Mouse (Mus musculus) MEL (cell line): ENCODE data around the gene Sh2b2. TPM values are rescaled to one million over a fixed set of nuclear protein-coding genes. Genes with fewer than 3 reads are reported as not detected.

Experiments
- CHD2 ChIP-seq: IDR thresholded peaks from 2 replicates; pipeline ENCODE4 v1.6.1; 2011; ENCODE audit warnings: low read length, improper control_type of control experiment
- MYC ChIP-seq: IDR thresholded peaks from 2 replicates; pipeline ENCODE4 v1.6.1; 2011; ENCODE audit warnings: low read depth, mild to moderate bottlenecking, low read length, improper control_type of control experiment, moderate library complexity
- POLR2AphosphoS2 ChIP-seq: IDR thresholded peaks from 2 replicates; pipeline ENCODE4 v1.6.1; 2011; ENCODE audit warnings: low read length, improper control_type of control experiment
- ZNF384 ChIP-seq: IDR thresholded peaks from 2 replicates; pipeline ENCODE4 v1.6.1; 2012; ENCODE audit warnings: low read depth, mild to moderate bottlenecking, inconsistent platforms, low read length, improper control_type of control experiment
- polyA plus RNA-seq, 2 experiments: library from polyadenylated mRNA; stranded (reverse) in 1 of 2; unstranded in 1 of 2; fragments of >175 nt in 1 of 2; fragments of >200 nt in 1 of 2; gene quantifications; 2 replicates each; pipeline versions ENCODE4 v1.2.1 to v1.2.4; 2012; ENCODE audit warnings: low replicate concordance in 2 of 2, low read depth in 1 of 2; ENCODE audit not compliant: insufficient read length in 2 of 2, insufficient read depth in 1 of 2, missing spikeins in 1 of 2
- total RNA-seq: library from RNA; depleted of rRNA; stranded (reverse); fragments of 300-350 nt; gene quantifications from 2 replicates; pipeline ENCODE4 v1.2.3, GENCODE M21; 2012; rRNA removed

The Sh2b2 gene
- total and polyA plus RNA-seq, 3 experiments = 0.07 TPM; not detected in 2

- TF ChIP-seq POLR2AphosphoS2 = no peak
- peak; percentile 57; the same call in 1 of the 2 replicates for TF ChIP-seq MYC
- peak; percentile 63 for TF ChIP-seq ZNF384
- no peak for TF ChIP-seq CHD2
Measured at GRCm38 (mm10) chr5:136169626-136170511, 76.5 kb downstream of the Sh2b2 start (continued).

Other genes with a start within 250 kb of the Sh2b2 start
- not detected in 2 replicates for gene Upk3b, start 208.1 kb downstream of the Sh2b2 start, total RNA-seq
- gene Upk3b, start 208.1 kb downstream of the Sh2b2 start, polyA plus RNA-seq = not detected
- not detected in 2 replicates for gene Upk3bl, start 192.1 kb downstream of the Sh2b2 start, total RNA-seq
- not detected for gene Upk3bl, start 192.1 kb downstream of the Sh2b2 start, polyA plus RNA-seq
- gene Rasa4, start 162.6 kb downstream of the Sh2b2 start, total RNA-seq = 1.4 and 1.6 TPM in 2 replicates
- 1 to 10 TPM in 1 of 2 experiments, not detected in 1; 2.5 TPM for gene Rasa4, start 162.6 kb downstream of the Sh2b2 start, polyA plus RNA-seq
- 316 and 318 TPM in 2 replicates for gene Polr2j, start 129.9 kb downstream of the Sh2b2 start, total RNA-seq
- gene Polr2j, start 129.9 kb downstream of the Sh2b2 start, polyA plus RNA-seq = 100 to 1,000 TPM in 1 of 2 experiments, not detected in 1; 269 TPM
- gene Lrwd1, start 110.5 kb downstream of the Sh2b2 start, total RNA-seq = 98.2 and 103 TPM in 2 replicates
- 100 to 1,000 TPM in 1 of 2 experiments, not detected in 1; 133 TPM for gene Lrwd1, start 110.5 kb downstream of the Sh2b2 start, polyA plus RNA-seq
- 17.1 and 23.2 TPM in 2 replicates for gene Alkbh4, start 110.4 kb downstream of the Sh2b2 start, total RNA-seq
- 10 to 100 TPM in 1 of 2 experiments, not detected in 1; 24.2 TPM for gene Alkbh4, start 110.4 kb downstream of the Sh2b2 start, polyA plus RNA-seq
- 26.6 and 33.6 TPM in 2 replicates for gene Orai2, start 75.8 kb downstream of the Sh2b2 start, total RNA-seq
- gene Orai2, start 75.8 kb downstream of the Sh2b2 start, polyA plus RNA-seq = 10 to 100 TPM in 1 of 2 experiments, not detected in 1; 35.7 TPM
- gene Prkrip1, start 47.6 kb downstream of the Sh2b2 start, total RNA-seq = 55.1 and 55.6 TPM in 2 replicates
- gene Prkrip1, start 47.6 kb downstream of the Sh2b2 start, polyA plus RNA-seq = 10 to 100 TPM in 1 of 2 experiments, not detected in 1; 84.1 TPM